Mouse (Mus musculus) MEL (cell line): ENCODE results near the gene Atg4a-ps. TPM values are rescaled to one million over a fixed set of nuclear protein-coding genes. Genes with fewer than 3 reads are reported as not detected.

Source experiments
- DNase-seq: peaks from one replicate; pipeline ENCODE4 v3.0.0; 2011; ENCODE audit warnings: low read depth, low spot score
- H3K27ac ChIP-seq: 2 replicates; pipeline ENCODE4 v1.5.1; 2012; ENCODE audit warnings: low read depth, mild to moderate bottlenecking, control low read depth, low read length, moderate library complexity; ENCODE audit not compliant: control insufficient read depth
- H3K27me3 ChIP-seq, 2 experiments: fragments of 150-350 bp in 1 of 2; sonication (generic) in 1 of 2; 2 replicates each; pipeline ENCODE4 v1.6.1; 2012; ENCODE audit warnings: low read length in 2 of 2, mild to moderate bottlenecking in 2 of 2, improper control_type of control experiment in 1 of 2, moderate library complexity in 1 of 2; ENCODE audit not compliant: insufficient read depth in 2 of 2, control insufficient read depth in 1 of 2
- H3K36me3 ChIP-seq, 2 experiments: 2 replicates each; pipeline ENCODE4 v1.6.1; 2012 to 2014; ENCODE audit warnings: low read length in 2 of 2, improper control_type of control experiment in 1 of 2, inconsistent platforms in 1 of 2, mild to moderate bottlenecking in 1 of 2; ENCODE audit not compliant: insufficient read depth in 2 of 2, control insufficient read depth in 1 of 2
- H3K4me1 ChIP-seq, 2 experiments: fragments of 150-350 bp in 1 of 2; sonication (generic) in 1 of 2; 2 replicates each; pipeline ENCODE4 v1.6.1; 2012; ENCODE audit warnings: low read length in 2 of 2, improper control_type of control experiment in 1 of 2, mild to moderate bottlenecking in 1 of 2; ENCODE audit not compliant: insufficient read depth in 2 of 2, control insufficient read depth in 1 of 2
- H3K4me3 ChIP-seq, 2 experiments: fragments of 150-350 bp in 1 of 2; sonication (generic) in 1 of 2; 2 replicates each; pipeline ENCODE4 v1.5.1; 2012; ENCODE audit warnings: low read depth in 2 of 2, low read length in 2 of 2, mild to moderate bottlenecking in 2 of 2, moderate library complexity in 2 of 2, control low read depth in 1 of 2, improper control_type of control experiment in 1 of 2; ENCODE audit not compliant: control insufficient read depth in 1 of 2, insufficient read depth in 1 of 2
- H3K79me2 ChIP-seq: 2 replicates; pipeline ENCODE4 v1.6.1; 2012; ENCODE audit warnings: mild to moderate bottlenecking, low read length, moderate library complexity; ENCODE audit not compliant: control insufficient read depth, poor library complexity, insufficient read depth
- H3K9ac ChIP-seq: 2 replicates; pipeline ENCODE4 v1.6.1; 2012; ENCODE audit warnings: low read depth, mild to moderate bottlenecking, control low read depth, low read length, moderate library complexity; ENCODE audit not compliant: control insufficient read depth, poor library complexity, severe bottlenecking
- H3K9me3 ChIP-seq: fragments of 150-350 bp; sonication (generic); replicated peaks from 2 replicates; pipeline ENCODE4 v1.6.1; 2012; ENCODE audit warnings: mild to moderate bottlenecking, low read length, improper control_type of control experiment, moderate library complexity; ENCODE audit not compliant: insufficient read depth
- BHLHE40 ChIP-seq: IDR thresholded peaks from 2 replicates; pipeline ENCODE4 v1.6.1; 2012; ENCODE audit warnings: low read depth, mild to moderate bottlenecking, inconsistent platforms, low read length, improper control_type of control experiment, borderline replicate concordance
- CHD1 ChIP-seq: IDR thresholded peaks from 2 replicates; pipeline ENCODE4 v1.6.1; 2012; ENCODE audit warnings: low read depth, mild to moderate bottlenecking, inconsistent platforms, low read length, improper control_type of control experiment
- E2F4 ChIP-seq: IDR thresholded peaks from 2 replicates; pipeline ENCODE4 v1.6.1; 2011; ENCODE audit warnings: low read depth, low read length, improper control_type of control experiment, borderline replicate concordance
- ELF1 ChIP-seq: IDR thresholded peaks from 2 replicates; pipeline ENCODE4 v1.6.1; 2014; ENCODE audit warnings: low read depth, mild to moderate bottlenecking, inconsistent platforms, low read length, improper control_type of control experiment, moderate library complexity
- EP300 ChIP-seq, 2 experiments: IDR thresholded peaks; 2 replicates each; pipeline ENCODE4 v1.6.1; 2011; ENCODE audit warnings: improper control_type of control experiment in 2 of 2, low read length in 2 of 2, low read depth in 1 of 2, mild to moderate bottlenecking in 1 of 2
- GABPA ChIP-seq: IDR thresholded peaks from 2 replicates; pipeline ENCODE4 v1.6.1; 2012; ENCODE audit warnings: low read depth, mild to moderate bottlenecking, inconsistent platforms, low read length, improper control_type of control experiment, moderate library complexity
- HCFC1 ChIP-seq: IDR thresholded peaks from 2 replicates; pipeline ENCODE4 v1.6.1; 2012; ENCODE audit warnings: low read depth, mild to moderate bottlenecking, inconsistent platforms, low read length, improper control_type of control experiment, moderate library complexity
- JUND ChIP-seq: IDR thresholded peaks from 2 replicates; pipeline ENCODE4 v1.6.1; 2011; ENCODE audit warnings: low read depth, mild to moderate bottlenecking, improper control_type of control experiment, low read length
- MAX ChIP-seq: IDR thresholded peaks from 2 replicates; pipeline ENCODE4 v1.6.1; 2011; ENCODE audit warnings: low read length, improper control_type of control experiment
- MAZ ChIP-seq: IDR thresholded peaks from 2 replicates; pipeline ENCODE4 v1.6.1; 2012; ENCODE audit warnings: low read depth, mild to moderate bottlenecking, inconsistent platforms, low read length, improper control_type of control experiment
- MEF2A ChIP-seq: IDR thresholded peaks from 2 replicates; pipeline ENCODE4 v1.6.1; 2014; ENCODE audit warnings: low read depth, mild to moderate bottlenecking, inconsistent platforms, low read length, improper control_type of control experiment; ENCODE audit not compliant: poor library complexity, insufficient replicate concordance, severe bottlenecking; ENCODE audit errors: extremely low read depth
- MXI1 ChIP-seq: IDR thresholded peaks from 2 replicates; pipeline ENCODE4 v1.6.1; 2011; ENCODE audit warnings: mild to moderate bottlenecking, low read depth, low read length, improper control_type of control experiment
- MYB ChIP-seq: IDR thresholded peaks from 2 replicates; pipeline ENCODE4 v1.6.1; 2011; ENCODE audit warnings: mild to moderate bottlenecking, low read depth, low read length, improper control_type of control experiment
- MYC ChIP-seq: IDR thresholded peaks from 2 replicates; pipeline ENCODE4 v1.6.1; 2011; ENCODE audit warnings: low read depth, mild to moderate bottlenecking, low read length, improper control_type of control experiment, moderate library complexity
- NELFE ChIP-seq: IDR thresholded peaks from 2 replicates; pipeline ENCODE4 v1.6.1; 2011; ENCODE audit warnings: low read depth, low read length, improper control_type of control experiment
- NRF1 ChIP-seq: IDR thresholded peaks from 2 replicates; pipeline ENCODE4 v1.6.1; 2014; ENCODE audit warnings: low read depth, mild to moderate bottlenecking, inconsistent platforms, low read length, improper control_type of control experiment, moderate library complexity; ENCODE audit not compliant: poor library complexity, insufficient read depth, severe bottlenecking
- RAD21 ChIP-seq: IDR thresholded peaks from 2 replicates; pipeline ENCODE4 v1.6.1; 2011; ENCODE audit warnings: mild to moderate bottlenecking, low read depth, low read length, improper control_type of control experiment
- RCOR1 ChIP-seq: IDR thresholded peaks from 2 replicates; pipeline ENCODE4 v1.6.1; 2012; ENCODE audit warnings: low read depth, mild to moderate bottlenecking, inconsistent platforms, low read length, improper control_type of control experiment
- SIN3A ChIP-seq: IDR thresholded peaks from 2 replicates; pipeline ENCODE4 v1.6.1; 2012; ENCODE audit warnings: low read length, improper control_type of control experiment, inconsistent platforms
- SMC3 ChIP-seq: IDR thresholded peaks from 2 replicates; pipeline ENCODE4 v1.6.1; 2011; ENCODE audit warnings: low read depth, low read length, improper control_type of control experiment
- TBP ChIP-seq: IDR thresholded peaks from 2 replicates; pipeline ENCODE4 v1.8.0; 2011; ENCODE audit warnings: low read depth, low read length, improper control_type of control experiment
- UBTF ChIP-seq: IDR thresholded peaks from 2 replicates; pipeline ENCODE4 v1.6.1; 2012; ENCODE audit warnings: low read depth, mild to moderate bottlenecking, inconsistent platforms, low read length, improper control_type of control experiment, moderate library complexity, borderline replicate concordance; ENCODE audit not compliant: insufficient read depth
- USF1 ChIP-seq: IDR thresholded peaks from 2 replicates; pipeline ENCODE4 v1.6.1; 2014; ENCODE audit warnings: low read depth, mild to moderate bottlenecking, inconsistent platforms, low read length, improper control_type of control experiment, moderate library complexity
- USF2 ChIP-seq, 2 experiments: IDR thresholded peaks; 2 replicates each; pipeline ENCODE4 v1.6.1; 2011 to 2012; ENCODE audit warnings: improper control_type of control experiment in 2 of 2, low read length in 2 of 2, borderline replicate concordance in 1 of 2, inconsistent platforms in 1 of 2, low read depth in 1 of 2, mild to moderate bottlenecking in 1 of 2; ENCODE audit not compliant: insufficient read depth in 1 of 2
- ZC3H11A ChIP-seq: IDR thresholded peaks from 2 replicates; pipeline ENCODE4 v1.6.1; 2012; ENCODE audit warnings: low read depth, mild to moderate bottlenecking, inconsistent platforms, low read length, improper control_type of control experiment
- ZMIZ1 ChIP-seq: IDR thresholded peaks from 2 replicates; pipeline ENCODE4 v1.6.1; 2012; ENCODE audit warnings: low read depth, mild to moderate bottlenecking, inconsistent platforms, low read length, improper control_type of control experiment, moderate library complexity
- polyA plus RNA-seq, 2 experiments: library from polyadenylated mRNA; stranded (reverse) in 1 of 2; unstranded in 1 of 2; fragments of >175 nt in 1 of 2; fragments of >200 nt in 1 of 2; gene quantifications; 2 replicates each; pipeline versions ENCODE4 v1.2.1 to v1.2.4; 2012; ENCODE audit warnings: low replicate concordance in 2 of 2, low read depth in 1 of 2; ENCODE audit not compliant: insufficient read length in 2 of 2, insufficient read depth in 1 of 2, missing spikeins in 1 of 2
- total RNA-seq: library from RNA; depleted of rRNA; stranded (reverse); fragments of 300-350 nt; gene quantifications from 2 replicates; pipeline ENCODE4 v1.2.3, GENCODE M21; 2012

Gene Atg4a-ps
- total and polyA plus RNA-seq, 3 experiments = 0.81 to 3.4 TPM; not detected in 1

GRCm38 (mm10) chr3:103672113-103672512 is 26.2 kb upstream of the Atg4a-ps start:
- Histone ChIP-seq H3K9ac (no peak overlapping the region), H3K4me1 (no peaks in the 10 kb centered on the region)
- TF ChIP-seq MYC (no peak), BHLHE40 (no peak), ZC3H11A (no peak), MYB (no peak), NRF1 (no peak), UBTF (no peak), JUND (no peak), NELFE (no peak), CHD1 (no peak), SMC3 (no peak), USF1 (no peak), RCOR1 (no peak), HCFC1 (no peak), EP300 (IDR thresholded peaks at IDR 0.05; ENCODE audit: low read depth in 1 of 2, low read length in 2 of 2) (no peak), MEF2A (no peak)
- TF ChIP-seq, all 39 proteins: peak for 0

GRCm38 (mm10) chr3:103663385-103663784 is 17.5 kb upstream of the Atg4a-ps start:
- H3K4me3 ChIP-seq = no peak overlapping the region
- TF ChIP-seq GABPA = no peak
- no peak for TF ChIP-seq RAD21
- no peak for TF ChIP-seq MYC
- TF ChIP-seq SIN3A = no peak
- TF ChIP-seq ELF1 = no peak
- TF ChIP-seq NELFE = no peak
- no peak for TF ChIP-seq NRF1
- TF ChIP-seq ZC3H11A = no peak
- TF ChIP-seq MAZ = no peak
- TF ChIP-seq JUND = no peak
- TF ChIP-seq EP300 (IDR thresholded peaks at IDR 0.05; ENCODE audit: low read depth in 1 of 2, low read length in 2 of 2) = no peak
- TF ChIP-seq ZMIZ1 = no peak
- no peak for TF ChIP-seq E2F4
- no peak for TF ChIP-seq MEF2A
- no peak for TF ChIP-seq USF2 (IDR thresholded peaks at IDR 0.05; ENCODE audit: borderline replicate concordance in 1 of 2, insufficient read depth in 1 of 2, low read depth in 1 of 2, low read length in 2 of 2)
- no peak for TF ChIP-seq MXI1
- no peak for TF ChIP-seq MAX
- TF ChIP-seq TBP = no peak
- TF ChIP-seq SMC3 = no peak
- TF ChIP-seq HCFC1 = no peak
- no peak for DNase-seq
- H3K79me2 ChIP-seq = no peaks in the 10 kb centered on the region
- no peaks in the 10 kb centered on the region for H3K4me1 ChIP-seq
- no peaks in the 10 kb centered on the region for H3K36me3 ChIP-seq
- H3K9me3 ChIP-seq = no peaks in the 10 kb centered on the region
- H3K27ac ChIP-seq = no peak overlapping the region
- H3K9ac ChIP-seq = no peak overlapping the region
- H3K27me3 ChIP-seq = no peaks in the 10 kb centered on the region; a peak in 2 of 4 replicates

More at GRCm38 (mm10) chr3:103672113-103672512, 26.2 kb upstream of the Atg4a-ps start:
- H3K9me3 ChIP-seq = no peaks in the 10 kb centered on the region
- no peak overlapping the region for H3K27ac ChIP-seq
- no peaks in the 10 kb centered on the region for H3K79me2 ChIP-seq
- DNase-seq = no peak
- no peak overlapping the region for H3K4me3 ChIP-seq
- H3K36me3 ChIP-seq = no peaks in the 10 kb centered on the region
- no peaks in the 10 kb centered on the region; a peak in 2 of 4 replicates for H3K27me3 ChIP-seq
